Mouse (Mus musculus) lung, embryonic 14.5 days (tissue): ENCODE data around the gene Pank1. TPM values are rescaled to one million over a fixed set of nuclear protein-coding genes. Genes with fewer than 3 reads are reported as not detected.
A peak's percentile ranks its signal among the peaks of the same experiment; 100 is the strongest.

Source experiments
- ATAC-seq: fragments of 200-750 bp; cut with Nextera tagmentation; 2 replicates; pipeline ENCODE4 v1.8.0; 2017; ENCODE audit warnings: mild to moderate bottlenecking, moderate TSS enrichment, moderate library complexity; ENCODE audit not compliant: insufficient read depth
- DNase-seq: peaks from one replicate; pipeline ENCODE4 v3.0.0-alpha.2; 2015
- H3K27ac ChIP-seq: fragments of 300-500 bp; sonication (generic); 2 replicates; pipeline ENCODE4 v1.5.1; 2014; ENCODE audit warnings: low read depth, mild to moderate bottlenecking, moderate library complexity
- H3K27me3 ChIP-seq: fragments of 300-500 bp; sonication (generic); 2 replicates; pipeline ENCODE4 v1.6.1; 2014; ENCODE audit warnings: low read length, control low read depth; ENCODE audit not compliant: insufficient read depth
- H3K36me3 ChIP-seq: fragments of 300-500 bp; sonication (generic); 2 replicates; pipeline ENCODE4 v1.6.1; 2014; ENCODE audit warnings: control low read depth; ENCODE audit not compliant: insufficient read depth
- H3K4me1 ChIP-seq: fragments of 300-500 bp; sonication (generic); 2 replicates; pipeline ENCODE4 v1.6.1; 2014; ENCODE audit warnings: antibody characterized with exemption, control low read depth; ENCODE audit not compliant: insufficient read depth
- H3K4me2 ChIP-seq: fragments of 300-500 bp; sonication (generic); 2 replicates; pipeline ENCODE4 v1.6.1; 2014; ENCODE audit warnings: mild to moderate bottlenecking
- H3K4me3 ChIP-seq: fragments of 300-500 bp; sonication (generic); 2 replicates; pipeline ENCODE4 v1.5.1; 2014; ENCODE audit warnings: low read depth, low read length
- H3K9ac ChIP-seq: fragments of 300-500 bp; sonication (generic); 2 replicates; pipeline ENCODE4 v1.6.1; 2014
- H3K9me3 ChIP-seq: fragments of 300-500 bp; sonication (generic); 2 replicates; pipeline ENCODE4 v1.6.1; 2016; ENCODE audit warnings: low read depth, low read length, control low read depth
- CTCF ChIP-seq: IDR thresholded peaks from 2 replicates; pipeline ENCODE4 v1.5.1; 2016; ENCODE audit warnings: antibody characterized with exemption, low read depth
- WGBS: fragments of 180-500 bp; shearing (Covaris S2); extraction: QIAGEN DNeasy Blood & Tissue Kit; methylation state at CpG from one replicate; pipeline ENCODE4 v1.1.7; 2014; 5-methylcytosine and 5-hydroxymethylcytosine counted together
- polyA plus RNA-seq: library from polyadenylated mRNA; unstranded; fragments of >200 nt; fragmentation: Nextera tagmentation; extraction: Ambion mirVana; gene quantifications from 2 replicates; pipeline ENCODE4 v1.2.1, GENCODE M21; 2014

Gene Pank1
- polyA plus RNA-seq, 1 experiment from 2014 or later: 10.3 TPM

GRCm38 (mm10) chr19:34856021-34856651 lies 23.1 kb downstream of the Pank1 start:
- Histone ChIP-seq H3K27me3 (no peaks in the 10 kb centered on the region), H3K9me3 (no peaks in the 10 kb centered on the region), H3K27ac (peak overlapping the region; percentile 9; the same call in 1 of the 2 replicates), H3K4me1 (peaks cover 8% of the 10 kb centered on the region; the same call in 1 of the 2 replicates), H3K4me2 (no peak overlapping the region), H3K9ac (no peak overlapping the region), H3K4me3 (no peak overlapping the region), H3K36me3 (no peaks in the 10 kb centered on the region)
- peak; percentile 55 for DNase-seq
- ATAC-seq: 0 out of 2 replicates have a peak, but pooled peaks have one; percentile 53
- WGBS: 45% methylated on average over 12 of the region's 12 CpGs
- no peak for TF ChIP-seq CTCF

GRCm38 (mm10) chr19:34851161-34851560 lies 28.1 kb downstream of the Pank1 start:
- TF ChIP-seq CTCF: no peak
- Histone ChIP-seq H3K9ac (no peak overlapping the region), H3K4me3 (no peak overlapping the region), H3K27me3 (no peaks in the 10 kb centered on the region), H3K27ac (no peak overlapping the region), H3K4me2 (no peak overlapping the region), H3K9me3 (no peaks in the 10 kb centered on the region), H3K36me3 (no peaks in the 10 kb centered on the region), H3K4me1 (peaks cover 4% of the 10 kb centered on the region)
- WGBS: 94% methylated on average over 3 of the region's 3 CpGs
- DNase-seq: no peak
- ATAC-seq: no peak

DNA sequence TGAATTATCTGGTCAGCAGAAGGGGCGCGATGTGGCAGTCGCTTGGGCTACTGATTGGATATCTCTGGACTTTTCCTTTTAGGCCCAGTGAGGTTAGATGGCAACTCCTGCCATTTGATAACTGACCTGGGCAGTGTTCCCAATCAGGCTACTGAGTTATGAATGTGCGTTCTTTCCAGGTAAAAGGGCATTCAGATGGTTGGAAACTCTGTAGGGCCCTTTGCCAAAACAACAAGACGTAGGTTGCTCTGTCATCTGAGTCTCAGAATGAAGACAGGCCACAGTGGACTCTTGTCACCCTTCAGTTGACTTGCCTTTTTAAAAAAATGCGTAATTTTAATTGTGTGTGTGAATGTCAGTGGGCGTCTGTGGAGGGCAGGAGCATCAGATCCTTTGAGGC lies 29.8 kb downstream of the Pank1 start:
- WGBS: 84% methylated on average over 7 of the region's 7 CpGs
- H3K27me3 ChIP-seq: no peaks in the 10 kb centered on the region
- no peak overlapping the region for H3K4me3 ChIP-seq
- no peak overlapping the region for H3K4me2 ChIP-seq
- H3K9me3 ChIP-seq: no peaks in the 10 kb centered on the region
- H3K27ac ChIP-seq: no peak overlapping the region
- TF ChIP-seq CTCF: no peak
- ATAC-seq (no peak), DNase-seq (no peak)
- H3K9ac ChIP-seq: no peak overlapping the region
- no peaks in the 10 kb centered on the region for H3K36me3 ChIP-seq
- no peaks in the 10 kb centered on the region; the same call in 1 of the 2 replicates for H3K4me1 ChIP-seq

- Histone ChIP-seq H3K4me2 (no peak overlapping the region), H3K9ac (no peak overlapping the region), H3K36me3 (no peaks in the 10 kb centered on the region), H3K27me3 (no peaks in the 10 kb centered on the region), H3K4me3 (no peak overlapping the region), H3K4me1 (no peaks in the 10 kb centered on the region; the same call in 1 of the 2 replicates), H3K27ac (no peak overlapping the region), H3K9me3 (no peaks in the 10 kb centered on the region)
- WGBS: 82% methylated on average over 9 of the region's 9 CpGs
- no peak for TF ChIP-seq CTCF
- ATAC-seq (no peak), DNase-seq (no peak)
Observed at GRCm38 (mm10) chr19:34848164-34848563, 31.1 kb downstream of the Pank1 start.

- H3K9me3 ChIP-seq: no peaks in the 10 kb centered on the region
- ATAC-seq (no peak), DNase-seq (no peak)
- no peak overlapping the region for H3K27ac ChIP-seq
- H3K4me3 ChIP-seq: no peak overlapping the region
- H3K9ac ChIP-seq: no peak overlapping the region
- 0 out of 2 replicates have a peak overlapping the region, but pooled peaks have one; percentile 35 for H3K4me2 ChIP-seq
- TF ChIP-seq CTCF: no peak
- no peaks in the 10 kb centered on the region for H3K36me3 ChIP-seq
- no peaks in the 10 kb centered on the region; the same call in 1 of the 2 replicates for H3K4me1 ChIP-seq
- H3K27me3 ChIP-seq: no peaks in the 10 kb centered on the region
- 76% methylated on average over 3 of the region's 3 CpGs for WGBS
Observed at GRCm38 (mm10) chr19:34847103-34847502, 32.2 kb downstream of the Pank1 start.

GRCm38 (mm10) chr19:34846508-34847038 lies 32.7 kb downstream of the Pank1 start:
- no peak for TF ChIP-seq CTCF
- Histone ChIP-seq H3K27ac (no peak overlapping the region), H3K4me3 (no peak overlapping the region), H3K9ac (no peak overlapping the region), H3K36me3 (no peaks in the 10 kb centered on the region), H3K4me1 (no peaks in the 10 kb centered on the region; the same call in 1 of the 2 replicates), H3K27me3 (no peaks in the 10 kb centered on the region), H3K9me3 (no peaks in the 10 kb centered on the region), H3K4me2 (peak overlapping the region; percentile 35; the same call in 1 of the 2 replicates)
- whole genome bisulfite sequencing: 29% methylated on average over 12 of the region's 12 CpGs
- ATAC-seq: 0 out of 2 replicates have a peak, but pooled peaks have one; percentile 29
- peak; percentile 14 for DNase-seq

DNA sequence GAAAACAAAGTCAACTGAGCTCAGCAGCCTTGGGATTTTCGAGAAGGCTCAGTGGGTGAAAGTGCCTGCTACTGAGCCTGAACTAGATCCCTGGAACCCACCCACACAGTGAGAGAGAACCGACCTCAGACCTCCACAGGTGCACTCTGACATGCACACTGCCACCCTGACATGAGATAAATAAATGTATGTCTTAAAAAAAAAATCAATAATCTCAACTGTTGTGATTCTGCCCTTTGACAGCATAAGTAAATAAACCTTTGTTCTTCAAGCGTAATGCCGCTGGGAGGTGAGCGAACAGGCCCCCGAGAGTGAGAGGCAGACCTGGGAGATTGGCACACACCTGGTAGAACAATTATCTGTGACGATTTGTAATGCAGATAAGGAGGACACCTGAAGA lies 33.2 kb downstream of the Pank1 start:
- Histone ChIP-seq H3K9me3 (no peaks in the 10 kb centered on the region), H3K4me2 (peak overlapping the region; percentile 35; the same call in 1 of the 2 replicates), H3K36me3 (no peaks in the 10 kb centered on the region), H3K4me3 (no peak overlapping the region), H3K27ac (no peak overlapping the region), H3K27me3 (no peaks in the 10 kb centered on the region), H3K9ac (no peak overlapping the region), H3K4me1 (no peaks in the 10 kb centered on the region; the same call in 1 of the 2 replicates)
- TF ChIP-seq CTCF: no peak
- no peak for ATAC-seq
- WGBS: 30% methylated on average over 7 of the region's 7 CpGs
- no peak for DNase-seq
